Mouse (Mus musculus) limb, embryonic 11.5 days (tissue): Measurements from ENCODE around the gene Banp. TPM values are rescaled to one million over a fixed set of nuclear protein-coding genes. Genes with fewer than 3 reads are reported as not detected.

Source experiments
- ATAC-seq: fragments of 200-750 bp; cut with Nextera tagmentation; 2 replicates; pipeline ENCODE4 v1.8.0; 2017; ENCODE audit warnings: low read depth; ENCODE audit not compliant: insufficient number of reproducible peaks, low FRiP score, low TSS enrichment
- DNase-seq: peaks from one replicate; pipeline ENCODE4 v3.0.0-alpha.2; 2015; ENCODE audit warnings: low spot score
- H3K27ac ChIP-seq: fragments of 300-500 bp; sonication (generic); replicated peaks from 2 replicates; pipeline ENCODE4 v1.5.1; 2014; ENCODE audit warnings: low read depth, mild to moderate bottlenecking, low read length
- H3K27me3 ChIP-seq: fragments of 300-500 bp; sonication (generic); 2 replicates; pipeline ENCODE4 v1.6.1; 2014; ENCODE audit warnings: mild to moderate bottlenecking, low read length, mixed read lengths; ENCODE audit not compliant: control insufficient read depth, insufficient read depth
- H3K36me3 ChIP-seq: fragments of 300-500 bp; sonication (generic); 2 replicates; pipeline ENCODE4 v1.6.1; 2014; ENCODE audit warnings: mild to moderate bottlenecking, low read length, moderate library complexity, mixed read lengths; ENCODE audit not compliant: control insufficient read depth, insufficient read depth
- H3K4me1 ChIP-seq: fragments of 300-500 bp; sonication (generic); 2 replicates; pipeline ENCODE4 v1.6.1; 2014; ENCODE audit warnings: low read length, mixed read lengths; ENCODE audit not compliant: control insufficient read depth, insufficient read depth
- H3K4me2 ChIP-seq: fragments of 300-500 bp; sonication (generic); 2 replicates; pipeline ENCODE4 v1.6.1; 2014; ENCODE audit warnings: low read depth, mild to moderate bottlenecking, moderate library complexity; ENCODE audit not compliant: severe bottlenecking
- H3K4me3 ChIP-seq: fragments of 300-500 bp; sonication (generic); 2 replicates; pipeline ENCODE4 v1.5.1; 2014; ENCODE audit warnings: low read depth, low read length
- H3K9ac ChIP-seq: fragments of 300-500 bp; sonication (generic); 2 replicates; pipeline ENCODE4 v1.6.1; 2014; ENCODE audit warnings: mild to moderate bottlenecking, low read length
- H3K9me3 ChIP-seq: fragments of 300-500 bp; sonication (generic); 2 replicates; pipeline ENCODE4 v1.6.1; 2016; ENCODE audit warnings: low read length; ENCODE audit not compliant: control insufficient read depth
- WGBS: fragments of 180-500 bp; shearing (Covaris S2); extraction: QIAGEN DNeasy Blood & Tissue Kit; methylation state at CpG from one replicate; pipeline ENCODE4 v1.1.7; 2014; 5-methylcytosine and 5-hydroxymethylcytosine counted together
- polyA plus RNA-seq: library from polyadenylated mRNA; unstranded; fragments of >200 nt; fragmentation: Nextera tagmentation; extraction: Ambion mirVana; gene quantifications from 2 replicates; pipeline ENCODE4 v1.2.1, GENCODE M21; 2014

Banp gene
- polyA plus RNA-seq, 1 experiment from 2014 or later: 58.1 TPM

DNA sequence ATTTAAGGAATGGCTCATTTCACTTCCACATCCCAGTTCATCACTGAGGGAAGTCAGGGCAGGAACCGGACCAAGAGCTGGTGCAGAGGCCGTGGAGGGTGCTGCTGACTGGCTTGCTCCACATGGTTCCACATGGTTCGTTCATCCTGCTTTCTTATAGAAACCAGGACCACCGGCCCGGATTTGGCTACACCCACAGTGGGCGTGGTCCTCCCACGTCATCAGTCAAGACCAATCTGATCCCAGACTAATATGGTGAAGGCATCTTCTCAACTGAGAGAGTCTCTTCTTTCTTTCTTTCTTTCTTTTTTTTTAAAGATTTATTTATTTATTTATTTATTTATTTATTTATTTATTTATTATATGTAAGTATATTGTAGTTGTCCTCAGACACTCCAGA is 18.0 kb upstream of the Banp start:
- H3K9me3 ChIP-seq: no peaks in the 10 kb centered on the region
- no peak overlapping the region for H3K9ac ChIP-seq
- no peak overlapping the region for H3K27ac ChIP-seq
- H3K27me3 ChIP-seq: no peaks in the 10 kb centered on the region
- H3K4me2 ChIP-seq: no peak overlapping the region
- no peak overlapping the region for H3K4me3 ChIP-seq
- no peak for DNase-seq
- 89% methylated on average over 7 of the region's 7 CpGs for WGBS
- H3K36me3 ChIP-seq: no peaks in the 10 kb centered on the region
- no peak for ATAC-seq
- H3K4me1 ChIP-seq: no peaks in the 10 kb centered on the region

GRCm38 (mm10) chr8:121932026-121932667 is 17.4 kb upstream of the Banp start:
- Histone ChIP-seq H3K36me3 (no peaks in the 10 kb centered on the region), H3K27me3 (no peaks in the 10 kb centered on the region), H3K27ac (no peak overlapping the region), H3K4me1 (no peaks in the 10 kb centered on the region), H3K9ac (no peak overlapping the region), H3K4me3 (no peak overlapping the region), H3K4me2 (no peak overlapping the region), H3K9me3 (no peaks in the 10 kb centered on the region)
- 85% methylated on average over 12 of the region's 12 CpGs for WGBS
- ATAC-seq (no peak), DNase-seq (no peak)

- 86% methylated on average over 14 of the region's 14 CpGs for WGBS
- DNase-seq (no peak), ATAC-seq (no peak)
- Histone ChIP-seq H3K27ac (no peak overlapping the region), H3K4me1 (no peaks in the 10 kb centered on the region), H3K36me3 (no peaks in the 10 kb centered on the region), H3K9me3 (no peaks in the 10 kb centered on the region), H3K9ac (no peak overlapping the region), H3K27me3 (no peaks in the 10 kb centered on the region), H3K4me3 (no peak overlapping the region), H3K4me2 (no peak overlapping the region)
These were observed 16.7 kb upstream of the Banp start for GRCm38 (mm10) chr8:121932668-121933520.

- Histone ChIP-seq H3K27me3 (no peaks in the 10 kb centered on the region), H3K4me1 (no peaks in the 10 kb centered on the region), H3K36me3 (no peaks in the 10 kb centered on the region), H3K27ac (no peak overlapping the region), H3K9me3 (no peaks in the 10 kb centered on the region), H3K4me2 (no peak overlapping the region), H3K9ac (no peak overlapping the region), H3K4me3 (no peak overlapping the region)
- peak; percentile 41 for DNase-seq
- WGBS: 34% methylated on average over 4 of the region's 4 CpGs
- ATAC-seq: no peak
These were observed 15.0 kb upstream of the Banp start for GRCm38 (mm10) chr8:121934506-121934905.

DNA sequence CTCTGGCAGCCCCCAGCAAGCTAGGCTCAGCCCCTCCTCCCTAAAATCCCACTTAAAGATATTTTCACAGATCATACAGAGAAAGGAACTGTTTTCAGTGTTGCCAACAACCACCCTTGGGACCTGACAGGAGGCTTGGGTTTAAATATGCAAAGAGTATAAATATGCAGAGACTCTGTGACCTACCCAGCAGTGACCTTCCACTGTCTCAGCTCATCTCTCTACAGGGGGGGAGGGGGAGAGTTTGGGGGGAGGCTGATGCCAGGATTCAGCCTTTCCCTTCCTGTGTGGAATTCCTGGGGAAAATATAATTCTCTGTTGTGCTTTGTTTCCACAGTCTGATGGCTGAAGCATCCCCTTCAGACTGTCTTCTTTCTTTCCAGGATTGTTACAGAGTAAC is 14.6 kb upstream of the Banp start:
- no peak overlapping the region for H3K9ac ChIP-seq
- DNase-seq: no peak
- H3K9me3 ChIP-seq: no peaks in the 10 kb centered on the region
- no peaks in the 10 kb centered on the region for H3K4me1 ChIP-seq
- H3K36me3 ChIP-seq: no peaks in the 10 kb centered on the region
- ATAC-seq: no peak
- H3K4me2 ChIP-seq: no peak overlapping the region
- no peak overlapping the region for H3K27ac ChIP-seq
- H3K27me3 ChIP-seq: no peaks in the 10 kb centered on the region
- no peak overlapping the region for H3K4me3 ChIP-seq

DNA sequence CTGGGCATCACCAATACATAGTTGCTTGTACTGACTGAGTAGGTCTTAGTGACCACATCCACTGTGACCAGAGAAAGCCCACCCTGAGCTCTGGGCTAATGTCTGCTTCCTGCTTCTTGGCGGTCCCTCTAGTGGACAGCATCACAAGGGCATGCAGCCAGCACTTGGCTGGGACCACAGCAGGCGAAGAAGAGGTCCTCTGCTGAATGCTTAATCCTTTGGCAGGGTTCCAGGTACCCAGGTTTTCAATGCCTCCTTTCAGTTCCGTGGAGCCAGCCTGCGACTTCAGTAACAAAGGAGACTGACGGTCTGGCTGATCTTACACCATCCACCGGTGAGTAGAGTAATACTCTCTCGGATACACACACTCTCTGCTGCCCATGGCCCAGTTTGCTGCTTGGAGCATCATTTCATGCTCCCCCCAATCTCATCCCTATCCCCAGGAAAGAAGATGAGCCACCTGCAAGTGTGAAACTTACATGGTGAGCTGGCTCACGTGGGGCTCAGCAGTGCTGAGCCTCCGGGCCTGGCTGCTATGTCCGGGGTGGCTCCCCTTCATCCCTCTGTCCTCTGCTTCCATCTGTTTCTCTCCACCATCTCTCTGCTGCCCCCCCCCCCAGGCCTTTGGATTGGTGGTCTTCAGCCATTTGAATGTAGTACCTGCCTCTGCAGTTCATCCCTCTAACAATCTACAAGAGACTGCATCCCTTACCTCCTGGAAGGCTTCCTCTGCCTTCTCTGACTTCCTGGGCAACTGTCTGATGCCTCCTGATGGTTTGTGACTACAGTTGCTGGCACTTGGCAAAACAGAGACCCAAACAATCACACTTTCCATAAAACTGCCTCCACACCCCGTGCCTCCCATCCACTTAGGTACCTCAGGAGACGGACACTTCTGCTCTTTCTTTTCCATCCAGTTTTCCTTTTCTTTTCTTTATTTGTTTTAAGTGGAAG is 13.9 kb upstream of the Banp start:
- Histone ChIP-seq H3K4me1 (no peaks in the 10 kb centered on the region), H3K36me3 (no peaks in the 10 kb centered on the region), H3K27ac (no peak overlapping the region), H3K4me2 (no peak overlapping the region), H3K9ac (no peak overlapping the region; the same call in 1 of the 2 replicates), H3K27me3 (no peaks in the 10 kb centered on the region), H3K4me3 (no peak overlapping the region), H3K9me3 (no peaks in the 10 kb centered on the region)
- ATAC-seq (no peak), DNase-seq (peak; percentile 30)
- WGBS: 57% methylated on average over 12 of the region's 12 CpGs

DNA sequence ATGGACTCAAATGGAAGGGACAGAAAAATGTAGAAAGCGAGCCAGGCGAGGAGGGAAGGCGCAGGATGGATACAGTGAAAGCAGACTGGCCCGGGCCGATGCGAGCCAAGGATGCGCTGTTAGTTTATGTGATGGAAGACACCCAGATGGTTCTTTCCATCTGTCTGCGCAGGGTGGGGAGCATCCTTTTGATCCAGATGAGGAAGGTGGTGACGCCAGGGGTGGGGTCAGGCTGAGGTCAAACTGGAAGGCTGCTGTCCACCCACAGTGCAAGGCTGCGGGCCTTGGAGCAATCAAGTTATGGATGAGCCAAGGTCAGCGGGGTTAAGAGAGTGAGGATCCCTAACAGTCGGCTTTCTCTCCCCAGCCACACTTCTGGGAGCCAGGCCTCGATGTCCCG is 13.2 kb upstream of the Banp start:
- no peak overlapping the region for H3K9ac ChIP-seq
- DNase-seq (no peak), ATAC-seq (no peak)
- no peak overlapping the region for H3K27ac ChIP-seq
- 42% methylated on average over 14 of the region's 14 CpGs for WGBS
- H3K4me2 ChIP-seq: no peak overlapping the region
- no peaks in the 10 kb centered on the region for H3K4me1 ChIP-seq
- no peaks in the 10 kb centered on the region for H3K9me3 ChIP-seq
- no peaks in the 10 kb centered on the region for H3K36me3 ChIP-seq
- H3K4me3 ChIP-seq: no peak overlapping the region
- no peaks in the 10 kb centered on the region for H3K27me3 ChIP-seq

DNA sequence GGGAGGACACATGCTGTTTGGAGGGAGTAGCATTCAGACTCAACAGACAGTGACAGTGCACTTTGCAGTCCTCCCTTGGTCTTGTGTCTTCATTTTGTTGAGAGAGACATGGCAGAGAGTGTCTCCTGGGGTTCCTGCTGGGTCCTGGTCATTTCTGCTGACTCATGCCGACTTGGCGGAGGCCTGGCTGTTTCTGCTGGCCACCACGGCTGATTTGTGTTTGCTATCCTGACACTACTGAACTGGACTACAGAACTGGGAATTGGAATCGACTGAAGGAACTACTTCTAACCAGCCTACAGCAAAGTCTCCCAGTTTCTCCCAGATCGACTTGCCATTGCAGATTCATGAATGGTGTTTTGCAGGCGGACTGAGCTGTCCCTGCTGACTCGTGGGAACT is 10.8 kb upstream of the Banp start:
- H3K4me3 ChIP-seq: no peak overlapping the region
- WGBS: 88% methylated on average over 7 of the region's 7 CpGs

More for the DNA sequence above, 10.8 kb upstream of the Banp start:
- no peaks in the 10 kb centered on the region for H3K27me3 ChIP-seq
- no peaks in the 10 kb centered on the region for H3K36me3 ChIP-seq
- H3K4me2 ChIP-seq: no peak overlapping the region
- DNase-seq (no peak), ATAC-seq (no peak)
- no peaks in the 10 kb centered on the region for H3K4me1 ChIP-seq
- no peak overlapping the region for H3K27ac ChIP-seq
- no peak overlapping the region for H3K9ac ChIP-seq
- H3K9me3 ChIP-seq: no peaks in the 10 kb centered on the region
